Mouse (Mus musculus) stomach, postnatal 0 days (tissue): ENCODE results near the gene Arhgap24.

Source experiments
- CTCF ChIP-seq: IDR thresholded peaks from 2 replicates; pipeline ENCODE4 v1.5.1; 2016; ENCODE audit warnings: antibody characterized with exemption, low read depth, mild to moderate bottlenecking, moderate library complexity
- EP300 ChIP-seq: optimal IDR thresholded peaks from 2 replicates; pipeline ENCODE3; 2016; ENCODE audit warnings: antibody characterized with exemption

DNA sequence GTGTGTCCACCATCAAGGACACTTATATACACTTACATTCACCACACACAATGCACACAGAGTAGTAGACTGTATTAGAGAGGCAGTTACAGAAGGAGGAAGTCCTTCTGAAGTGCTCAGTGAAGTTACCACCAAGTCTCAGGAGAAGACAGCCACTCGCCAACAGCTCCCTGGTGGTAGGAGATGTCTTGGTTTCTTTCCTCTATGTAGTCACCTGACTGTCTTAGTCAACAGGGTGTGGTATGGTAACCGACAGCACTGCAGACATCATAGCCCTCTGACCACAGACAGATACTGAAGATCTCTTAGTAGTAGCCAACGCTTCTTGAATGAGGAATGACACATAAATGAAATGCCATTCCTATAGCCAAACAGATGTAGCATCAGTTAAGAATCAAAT is 212.7 kb downstream of the Arhgap24 start:
- TF ChIP-seq CTCF: no peak
- TF ChIP-seq EP300: no peak
